Comparison of ENCODE assay signal across 8 mouse cellular contexts in genomic region chr15:79928316-79928715, GRCm38 (mm10). TPM values are rescaled to one million over a fixed set of nuclear protein-coding genes. Genes with fewer than 3 reads are reported as not detected.
DNase-seq lines count a peak whose midpoint lies in the region; ATAC-seq and TF ChIP-seq lines count a peak whose summit lies in the region.

No protein-coding gene starts in this region.

- H3K9ac ChIP-seq in lung, embryonic 16.5 days (ENCODE audit: low read length) = peak overlapping the region; percentile 78

- peaks cover 16% of the 10 kb centered on the region; the same call in 1 of the 2 replicates for H3K4me1 ChIP-seq in lung, embryonic 16.5 days (replicated peaks; ENCODE audit: control insufficient read depth, insufficient read depth, low read length)
- H3K4me1 ChIP-seq in lung, adult 2 months (ENCODE audit: control insufficient read depth, insufficient read depth, low read length) = peaks cover 21% of the 10 kb centered on the region
- peaks cover 51% of the 10 kb centered on the region for H3K4me1 ChIP-seq in erythroblast, embryonic 14.5 days (ENCODE audit: control insufficient read depth)
- H3K4me1 ChIP-seq in limb, embryonic 10.5 days = peaks cover 35% of the 10 kb centered on the region
- H3K4me1 ChIP-seq in olfactory bulb, adult 2 months (ENCODE audit: control insufficient read depth, insufficient read depth, low read length) = peaks cover 35% of the 10 kb centered on the region

- H3K27ac ChIP-seq in lung, embryonic 16.5 days (ENCODE audit: low read length) = peak overlapping the region; percentile 40; the same call in 1 of the 2 replicates
- peak overlapping the region; percentile 76; the same call in 1 of the 2 replicates for H3K27ac ChIP-seq in limb, embryonic 10.5 days
- peak overlapping the region; percentile 76; the same call in 1 of the 2 replicates for H3K27ac ChIP-seq in olfactory bulb, adult 2 months (ENCODE audit: insufficient read depth, low read depth, low read length)

- no peak for TF ChIP-seq CTCF in lung, adult 2 months (IDR thresholded peaks at IDR 0.05; ENCODE audit: insufficient read depth, low read length)
- no peak for TF ChIP-seq CTCF in olfactory bulb, adult 2 months (IDR thresholded peaks at IDR 0.05; ENCODE audit: insufficient read depth, low read depth, low read length)

- no peaks in the 10 kb centered on the region for H3K9me3 ChIP-seq in lung, embryonic 16.5 days (ENCODE audit: control insufficient read depth, low read length)
- H3K9me3 ChIP-seq in erythroblast, embryonic 14.5 days (ENCODE audit: control insufficient read depth, low read length) = no peaks in the 10 kb centered on the region; the same call in 1 of the 2 replicates
- no peaks in the 10 kb centered on the region for H3K9me3 ChIP-seq in limb, embryonic 10.5 days (replicated peaks)

- 72% methylated on average over 3 of the region's 3 CpGs for WGBS in lung, embryonic 16.5 days
- WGBS in lung, adult 2 months = 83% methylated on average over 3 of the region's 3 CpGs
- 94% methylated on average over 3 of the region's 3 CpGs for WGBS in limb, embryonic 10.5 days
- WGBS in olfactory bulb, adult 2 months = 92% methylated on average over 3 of the region's 3 CpGs

- peak overlapping the region; percentile 86 for H3K4me2 ChIP-seq in lung, embryonic 16.5 days (ENCODE audit: low read depth, low read length)

- no peak for TF ChIP-seq POLR2A in lung, adult 2 months (IDR thresholded peaks at IDR 0.05; ENCODE audit: borderline replicate concordance, extremely low read depth, low read depth, low read length)
- no peak for TF ChIP-seq POLR2A in olfactory bulb, adult 2 months (IDR thresholded peaks at IDR 0.05; ENCODE audit: insufficient read depth, low read depth, low read length)

- H3K27me3 ChIP-seq in lung, embryonic 16.5 days (ENCODE audit: control insufficient read depth, insufficient read depth, low read depth, low read length) = peaks cover 9% of the 10 kb centered on the region
- H3K27me3 ChIP-seq in erythroblast, embryonic 14.5 days (ENCODE audit: control insufficient read depth) = peaks cover 32% of the 10 kb centered on the region
- peaks cover 51% of the 10 kb centered on the region for H3K27me3 ChIP-seq in limb, embryonic 10.5 days (ENCODE audit: low read depth, poor library complexity, severe bottlenecking)

- H3K36me3 ChIP-seq in lung, embryonic 16.5 days (ENCODE audit: control insufficient read depth, insufficient read depth, low read length) = no peaks in the 10 kb centered on the region
- no peaks in the 10 kb centered on the region for H3K36me3 ChIP-seq in erythroblast, embryonic 14.5 days (ENCODE audit: control insufficient read depth)
- H3K36me3 ChIP-seq in limb, embryonic 10.5 days = no peaks in the 10 kb centered on the region

- no peak for ATAC-seq in lung, embryonic 16.5 days (ENCODE audit: low read depth)

- peak overlapping the region; percentile 69 for H3K4me3 ChIP-seq in lung, embryonic 16.5 days (ENCODE audit: low read length)
- H3K4me3 ChIP-seq in lung, adult 2 months (replicated peaks; ENCODE audit: extremely low read depth, low read depth, low read length) = no peak overlapping the region
- H3K4me3 ChIP-seq in erythroblast, embryonic 14.5 days (replicated peaks) = peak overlapping the region; percentile 82
- peak overlapping the region; percentile 67 for H3K4me3 ChIP-seq in limb, embryonic 10.5 days
- no peak overlapping the region for H3K4me3 ChIP-seq in olfactory bulb, adult 2 months (ENCODE audit: insufficient read depth, low read depth, low read length)

- no peak for DNase-seq in lung, adult 2 months
- no peak for DNase-seq in limb, embryonic 10.5 days (ENCODE audit: low spot score)
- DNase-seq in adipocyte (ENCODE audit: low spot score) = no peak
- no peak for DNase-seq in natural killer cell, adult 2 months (ENCODE audit: low spot score in 2 of 2)
- no peak for DNase-seq in layer of hippocampus, adult 8-10 months (ENCODE audit: low spot score in 2 of 2)

RNA-seq across cellular contexts. Expression of gene Apobec3, which starts 36.9 kb away (rescaled TPM):
- polyA plus RNA-seq in lung, embryonic 16.5 days (2015; fragmentation: Nextera tagmentation; extraction: Ambion mirVana) = 43.2 and 52.8 TPM in 2 replicates
- 29.7 and 36.7 TPM in 2 replicates for polyA plus RNA-seq in lung, adult 2 months (2012; rRNA removed)
- 0.03 and 0.07 TPM in 2 replicates for polyA plus RNA-seq in erythroblast, embryonic 14.5 days (2012)
- polyA plus RNA-seq in limb, embryonic 10.5 days (2016; fragmentation: Nextera tagmentation; extraction: Ambion mirVana) = 5.9 and 9.4 TPM in 2 replicates
- polyA plus RNA-seq in olfactory bulb, adult 2 months (2012; ENCODE audit: insufficient read depth, insufficient read length, low replicate concordance, missing spikeins) = 702 TPM in 1 of 2 replicates, not detected in the other
- total RNA-seq in layer of hippocampus, adult 8-10 months (2022) = 10 to 100 TPM in 2 of 4 experiments, 1 to 10 TPM in 2; 5.3 to 11.9 (median 8.3) TPM

RNA-seq across cellular contexts. Expression of gene Cbx7, which starts 42.6 kb away (rescaled TPM):
- polyA plus RNA-seq in lung, embryonic 16.5 days (2015; fragmentation: Nextera tagmentation; extraction: Ambion mirVana) = 3.1 and 4.3 TPM in 2 replicates
- 72.5 and 75.9 TPM in 2 replicates for polyA plus RNA-seq in lung, adult 2 months (2012; rRNA removed)
- polyA plus RNA-seq in erythroblast, embryonic 14.5 days (2012) = 0.28 and 0.50 TPM in 2 replicates
- polyA plus RNA-seq in limb, embryonic 10.5 days (2016; fragmentation: Nextera tagmentation; extraction: Ambion mirVana) = 1.1 and 1.3 TPM in 2 replicates
- not detected in 2 replicates for polyA plus RNA-seq in olfactory bulb, adult 2 months (2012; ENCODE audit: insufficient read depth, insufficient read length, low replicate concordance, missing spikeins)
- 10 to 100 TPM; 46.0 to 62.9 (median 52.2) TPM for total RNA-seq in layer of hippocampus, adult 8-10 months (2022)

Comparison
In these comparisons a context has a peak if more than half of its experiments do, and no peak if none do; other contexts are left out.
1. H3K4me3 ChIP-seq: peak in lung, embryonic 16.5 days (single experiment), erythroblast, embryonic 14.5 days (single experiment) and limb, embryonic 10.5 days (single experiment); none in lung, adult 2 months (single experiment) and olfactory bulb, adult 2 months (single experiment).
2. Peak in every context shown above with its lines, with median percentiles within 50 percentile points of each other: H3K27ac ChIP-seq.